Mouse (Mus musculus): ENCODE measurements around the gene Gast.
"Not testable (repeated sequence)": the region's sequence is repeated elsewhere in the genome, so short reads cannot be mapped to it uniquely, and the experiment has no call there.

The Gast gene

GRCm38 (mm10) chr11:100320701-100321410 lies 13.4 kb upstream of the Gast start:
- DNase-seq (ENCODE audit: low read depth, low spot score) = peak; percentile 34

DNA sequence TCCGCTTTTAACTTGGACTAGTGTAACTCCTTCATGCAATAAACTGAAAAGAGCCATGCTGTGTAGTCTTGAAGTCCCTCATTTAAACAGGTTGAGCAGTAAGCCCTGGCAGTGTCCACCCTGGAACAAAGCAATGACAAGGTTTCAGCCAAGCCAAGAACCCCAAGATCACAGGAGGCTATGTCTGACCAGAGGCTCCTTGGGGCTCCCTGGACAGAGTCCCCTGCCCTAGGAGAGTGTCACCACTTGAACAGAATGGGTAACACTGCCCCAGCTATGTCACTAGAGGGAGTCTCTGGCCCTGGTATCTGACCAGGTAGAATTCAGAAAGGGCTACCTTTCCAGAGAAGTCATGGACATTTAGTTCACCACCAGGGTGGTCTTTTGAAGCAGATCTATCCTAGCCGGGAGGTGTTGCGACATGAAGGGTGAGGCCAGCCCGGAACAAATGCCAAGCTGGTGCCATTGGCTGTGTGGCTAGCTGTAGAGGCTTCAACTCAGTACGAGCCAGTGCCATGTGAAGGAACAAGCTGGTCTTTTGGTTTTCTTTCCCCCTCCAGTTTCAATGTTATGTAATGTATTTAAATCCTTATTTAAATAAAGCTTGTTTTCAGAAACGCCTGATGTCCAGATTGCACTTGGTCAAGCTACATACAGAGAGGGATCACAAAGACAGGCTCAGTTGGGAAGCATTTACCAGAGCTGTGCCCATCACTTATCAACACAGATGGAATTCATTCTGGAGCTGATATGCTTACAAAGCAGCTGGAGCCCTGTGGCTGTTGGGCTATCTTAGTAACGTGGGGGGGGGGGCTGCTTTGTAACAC lies 12.5 kb upstream of the Gast start:
- peak; percentile 30 for DNase-seq (ENCODE audit: low read depth, low spot score)

DNA sequence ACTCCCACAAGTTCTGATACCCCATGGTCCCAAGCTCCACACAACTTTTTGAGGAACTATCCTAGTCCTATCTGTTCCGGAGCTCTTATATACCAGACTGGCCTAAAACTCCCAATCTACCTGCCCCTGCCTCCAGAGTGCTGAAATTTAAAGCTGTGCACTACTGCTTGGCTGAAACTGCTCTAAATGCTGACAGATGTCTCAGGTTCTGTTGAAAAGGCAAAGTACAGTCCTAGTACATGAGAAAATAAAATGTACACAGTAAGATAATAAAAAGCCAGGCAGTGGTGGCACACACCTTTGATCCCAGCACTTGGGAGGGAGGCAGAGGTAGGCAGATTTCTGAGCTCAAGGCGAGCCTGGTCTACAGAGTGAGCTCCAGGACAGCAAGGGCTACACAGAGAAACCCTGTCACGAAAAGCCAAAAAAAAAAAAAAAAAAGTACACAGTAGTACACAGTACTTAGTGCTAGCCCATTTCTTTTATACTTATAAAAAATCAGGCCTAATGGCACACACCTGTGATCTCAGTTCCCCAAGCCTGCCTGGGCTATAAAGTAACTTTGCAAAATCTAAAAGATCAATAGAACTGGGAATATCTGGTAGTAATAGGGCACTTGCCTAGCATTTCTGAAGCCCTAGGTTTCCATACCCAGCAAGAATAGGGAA lies 11.5 kb upstream of the Gast start:
- DNase-seq (ENCODE audit: low read depth, low spot score) = peak; percentile 45

DNA sequence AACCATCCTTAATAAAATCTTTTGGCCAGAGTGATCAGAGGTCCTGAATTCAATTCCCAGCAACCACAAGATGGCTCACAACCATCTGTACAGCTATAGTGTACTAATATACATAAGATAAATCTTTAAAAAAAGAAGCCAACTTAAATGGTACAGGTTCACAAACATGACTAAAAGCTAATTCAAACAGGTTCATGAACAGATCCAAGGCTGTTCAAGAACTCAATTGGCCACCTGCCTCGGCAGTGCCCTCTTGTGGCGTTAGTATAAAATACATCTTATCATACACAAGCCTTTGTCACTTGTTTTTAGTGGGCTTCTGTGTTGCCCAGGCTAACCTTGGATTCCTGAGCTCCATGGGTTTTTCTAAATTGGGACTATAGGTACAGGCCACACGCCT lies 10.6 kb upstream of the Gast start:
- peak; percentile 84 for DNase-seq (ENCODE audit: low read depth, low spot score)

GRCm38 (mm10) chr11:100325062-100325629 lies 9.1 kb upstream of the Gast start:
- no peak for DNase-seq (ENCODE audit: low read depth, low spot score)

DNA sequence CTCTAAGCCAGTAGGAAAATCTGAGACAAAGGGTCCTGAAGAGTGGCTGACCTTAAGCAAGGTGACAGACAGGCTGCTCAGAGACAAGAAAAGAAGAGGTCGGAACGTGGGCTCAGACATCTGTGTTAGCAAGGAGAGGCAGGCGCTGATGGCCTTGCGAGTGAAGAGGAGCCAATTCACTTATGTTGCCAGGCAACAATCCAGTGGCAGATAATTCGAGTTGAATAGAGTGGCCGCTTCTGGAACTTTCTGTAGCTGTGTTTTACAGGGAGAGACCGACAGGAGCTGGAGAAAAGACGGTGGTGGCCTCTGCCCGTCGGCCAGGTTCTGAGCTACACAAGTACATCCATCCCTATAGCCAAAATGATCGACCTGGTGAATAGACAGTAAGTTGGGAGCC lies 6.9 kb upstream of the Gast start:
- no peak for DNase-seq (ENCODE audit: low read depth, low spot score)

- DNase-seq (ENCODE audit: low read depth, low spot score) = no peak
Observed at GRCm38 (mm10) chr11:100327761-100328160, 6.4 kb upstream of the Gast start.

DNA sequence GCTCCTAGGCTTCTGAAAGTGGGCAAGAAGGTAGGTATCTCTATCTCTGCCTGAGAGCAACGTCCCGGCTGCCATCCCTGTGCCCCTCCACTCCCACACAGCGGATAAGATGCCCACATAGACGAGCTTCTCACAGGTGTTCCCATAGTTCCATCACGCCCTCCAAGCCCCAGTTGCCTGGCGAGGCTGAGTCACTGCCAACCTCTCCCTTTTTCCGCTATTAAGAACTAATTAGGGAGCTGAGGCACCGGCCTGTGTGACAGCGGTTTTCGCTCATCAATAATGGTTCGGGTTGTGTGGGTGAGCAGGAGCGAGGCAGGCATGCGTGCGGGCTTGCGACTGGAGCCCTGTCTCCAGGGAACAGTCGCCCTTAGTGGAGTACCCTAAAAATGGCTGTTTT lies 4.0 kb upstream of the Gast start:
- DNase-seq (ENCODE audit: low read depth, low spot score) = no peak

GRCm38 (mm10) chr11:100330816-100331375 lies 3.3 kb upstream of the Gast start:
- not testable (repeated sequence) for DNase-seq (ENCODE audit: low read depth, low spot score)

- no peak for DNase-seq (ENCODE audit: low read depth, low spot score)
Observed at GRCm38 (mm10) chr11:100332766-100333515, 1.3 kb upstream of the Gast start.

- DNase-seq (ENCODE audit: low read depth, low spot score) = no peak
Observed at GRCm38 (mm10) chr11:100335731-100336130, 1.5 kb downstream of the Gast start.

GRCm38 (mm10) chr11:100344269-100344668 lies 10.1 kb downstream of the Gast start:
- no peak for DNase-seq (ENCODE audit: low read depth, low spot score)

DNA sequence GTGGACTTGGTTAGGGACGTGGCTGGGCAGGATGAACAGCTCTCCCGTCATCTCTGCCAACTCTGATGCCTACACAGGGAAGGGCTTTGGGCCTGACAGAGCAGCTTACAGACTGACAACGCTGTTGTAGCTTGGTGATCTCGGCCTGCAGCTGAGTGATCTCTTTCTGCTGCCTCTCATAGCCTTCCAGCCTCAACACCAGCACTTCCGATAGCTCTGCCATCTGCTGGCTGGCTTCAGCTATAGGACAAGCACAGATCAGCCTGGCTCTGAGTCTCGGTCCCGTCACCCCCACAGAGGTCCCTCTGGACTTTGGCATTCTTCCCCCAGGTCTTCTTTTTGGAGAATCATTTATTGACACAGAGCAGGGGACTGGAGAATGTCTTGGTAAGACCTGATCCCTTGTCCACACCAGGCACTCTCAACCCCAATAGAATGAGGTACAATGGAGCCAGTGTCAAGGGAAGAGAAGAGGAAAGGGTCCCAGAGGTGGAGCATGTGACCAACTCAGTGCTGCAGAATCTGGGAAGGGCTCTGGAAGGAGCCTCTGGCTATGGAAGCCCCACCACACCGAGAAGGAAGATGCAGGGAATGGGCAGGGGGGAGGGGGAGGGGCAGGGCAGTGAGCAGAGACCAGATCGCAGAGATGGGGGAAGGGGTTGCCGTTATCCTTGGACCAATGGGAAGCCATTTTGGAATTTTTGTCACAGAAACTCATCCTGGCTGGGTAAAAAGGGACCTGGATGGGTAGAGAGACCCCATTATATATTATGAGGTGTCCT lies 18.1 kb downstream of the Gast start:
- peak; percentile 31 for DNase-seq (ENCODE audit: low read depth, low spot score)

- peak; percentile 87 for DNase-seq (ENCODE audit: low read depth, low spot score)
Observed at GRCm38 (mm10) chr11:100355151-100355951, 21.1 kb downstream of the Gast start.

DNA sequence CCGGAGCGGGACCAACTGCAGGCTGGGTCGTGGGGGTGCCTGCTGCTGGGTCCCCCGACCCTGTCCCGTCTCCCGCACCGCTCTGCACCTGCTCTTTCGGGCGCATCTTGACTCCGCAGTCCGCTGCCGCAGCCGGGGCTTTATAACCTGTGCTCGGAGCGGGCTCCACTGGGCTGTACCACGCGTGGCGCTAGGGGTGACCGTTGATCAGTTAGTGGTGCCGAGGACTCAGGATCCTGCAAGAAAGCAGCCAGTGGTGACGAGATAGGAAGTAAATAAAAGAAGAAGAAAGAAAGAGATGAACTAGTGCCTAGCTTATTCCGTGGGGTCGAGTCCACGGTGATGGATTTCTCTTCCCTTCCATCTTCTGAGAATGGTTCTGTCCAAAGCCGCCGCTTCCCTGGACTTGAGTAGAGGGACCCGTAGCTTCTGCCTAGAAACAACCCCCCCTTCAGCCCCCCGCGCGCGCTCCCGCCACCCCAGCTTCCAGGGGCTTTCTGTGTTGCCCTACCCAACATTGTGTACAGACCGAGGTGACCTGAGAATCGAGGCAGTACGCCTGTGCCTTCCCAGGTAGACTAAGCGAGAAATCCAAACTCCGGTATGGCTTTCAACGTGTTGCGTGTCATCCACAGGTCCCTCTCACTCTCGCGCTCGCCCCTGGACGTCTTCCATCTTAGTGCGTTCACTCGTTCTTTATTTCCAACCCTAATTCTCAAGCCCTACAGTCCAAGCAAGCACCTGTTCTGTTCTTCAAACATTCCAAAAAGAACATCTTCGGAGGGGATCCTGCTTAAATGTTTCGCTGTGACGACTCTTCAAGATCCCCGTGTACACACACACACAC lies 22.0 kb downstream of the Gast start, which contains the start of gene Hap1:
Gene Hap1, minus strand, starts transcription at position 157 of the 847 bp plus-strand sequence.
- DNase-seq (ENCODE audit: low read depth, low spot score) = peak; percentile 62

DNA sequence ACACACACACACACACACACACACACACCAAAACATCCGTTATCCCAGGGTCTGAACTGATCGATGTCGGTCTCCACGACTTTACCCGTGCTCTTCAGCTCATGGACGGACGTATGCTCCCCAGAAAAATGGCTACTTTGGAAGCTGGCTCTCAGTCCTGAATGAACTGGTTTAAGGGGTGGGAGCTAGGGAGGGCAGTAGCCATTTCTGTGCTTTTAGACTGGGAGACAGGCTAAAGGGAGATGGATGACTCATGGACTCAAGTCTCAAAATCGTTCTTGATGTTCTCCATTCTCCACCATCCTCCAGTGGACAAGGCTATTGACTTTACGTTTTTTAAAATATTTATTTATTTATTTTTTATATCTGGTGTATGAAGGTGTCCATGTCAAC lies 22.6 kb downstream of the Gast start:
- DNase-seq (ENCODE audit: low read depth, low spot score) = no peak

DNA sequence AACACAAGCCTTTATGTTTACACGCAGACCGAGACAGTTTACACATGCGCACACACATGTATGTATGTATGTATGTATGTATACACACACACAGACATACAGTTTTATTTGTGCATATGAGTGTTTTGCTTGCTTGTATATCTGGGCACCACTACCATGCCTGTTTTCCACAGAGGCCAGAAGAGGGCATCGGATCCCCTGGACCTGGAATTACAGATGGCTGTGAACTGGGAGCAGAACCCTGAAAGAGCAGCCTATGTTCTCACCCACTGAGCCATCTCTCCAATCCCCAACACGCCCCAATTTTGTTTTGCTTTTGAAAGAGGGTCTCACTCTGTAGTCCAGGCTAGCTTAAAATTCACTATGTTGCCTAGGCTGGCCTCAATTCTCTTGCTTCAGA lies 23.2 kb downstream of the Gast start:
- no peak for DNase-seq (ENCODE audit: low read depth, low spot score)

DNA sequence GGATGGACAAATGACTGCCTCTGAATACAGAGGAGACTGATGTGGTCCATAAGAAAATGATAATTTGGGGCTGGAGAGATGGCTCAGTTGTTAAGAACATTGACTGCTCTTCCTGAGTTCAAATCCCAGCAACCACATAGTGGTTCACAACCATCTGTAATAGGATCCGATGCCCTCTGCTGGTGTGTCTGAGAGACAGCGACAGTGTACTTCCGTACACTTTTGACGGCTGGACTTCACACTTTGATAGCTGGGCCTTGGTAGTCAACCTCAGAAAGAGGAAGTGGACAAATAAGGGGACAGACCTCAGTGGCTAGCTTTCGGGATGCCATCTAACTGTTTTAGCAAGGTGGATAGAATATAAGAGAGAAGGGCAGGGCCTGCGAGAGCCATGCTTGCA lies 26.0 kb downstream of the Gast start:
- no peak for DNase-seq (ENCODE audit: low read depth, low spot score)

Measured in CD4-positive helper T cell, adult 2 months (primary cell).